Mouse (Mus musculus) thymus, postnatal 0 days (tissue): ENCODE results near the gene Gm3625. TPM values are rescaled to one million over a fixed set of nuclear protein-coding genes. Genes with fewer than 3 reads are reported as not detected.
"Not testable (repeated sequence)": the region's sequence is repeated elsewhere in the genome, so short reads cannot be mapped to it uniquely, and the experiment has no call there.

Source experiments
- DNase-seq: peaks from one replicate; pipeline ENCODE4 v3.0.0-alpha.2; 2015; ENCODE audit warnings: low spot score
- polyA plus RNA-seq: library from polyadenylated mRNA; unstranded; fragments of >200 nt; fragmentation: Nextera tagmentation; extraction: Ambion mirVana; gene quantifications from 2 replicates; pipeline ENCODE4 v1.2.1, GENCODE M21; 2015

The Gm3625 gene
- polyA plus RNA-seq, 1 experiment from 2014 or later, result not detected

- no peak for DNase-seq
Measured at GRCm38 (mm10) chr12:4556891-4557290, 35.8 kb downstream of the Gm3625 start.

GRCm38 (mm10) chr12:4555451-4555850 lies 37.3 kb downstream of the Gm3625 start:
- no peak for DNase-seq

GRCm38 (mm10) chr12:4553704-4554103 lies 39.0 kb downstream of the Gm3625 start:
- DNase-seq, result not testable (repeated sequence)

GRCm38 (mm10) chr12:4548053-4549013 lies 44.4 kb downstream of the Gm3625 start:
- DNase-seq, result peak; percentile 84

GRCm38 (mm10) chr12:4547557-4547956 lies 45.2 kb downstream of the Gm3625 start:
- DNase-seq, result no peak

GRCm38 (mm10) chr12:4546491-4546890 lies 46.2 kb downstream of the Gm3625 start:
- no peak for DNase-seq

GRCm38 (mm10) chr12:4545425-4545824 lies 47.3 kb downstream of the Gm3625 start:
- no peak for DNase-seq

GRCm38 (mm10) chr12:4544400-4544919 lies 48.3 kb downstream of the Gm3625 start:
- DNase-seq, result no peak

Other genes starting within 250 kb of the Gm3625 start
- 5.9 and 7.6 TPM in 2 replicates for gene Ncoa1, start 115.7 kb downstream of the Gm3625 start, polyA plus RNA-seq
- 47.9 and 53.0 TPM in 2 replicates for gene Itsn2, start 289 bp downstream of the Gm3625 start, polyA plus RNA-seq
- 0.12 and 0.20 TPM in 2 replicates for gene Fam228a, start 145.5 kb upstream of the Gm3625 start, polyA plus RNA-seq
- gene Pfn4, start 176.1 kb upstream of the Gm3625 start, polyA plus RNA-seq, result 2.0 and 2.2 TPM in 2 replicates
- gene Fam228b, start 176.3 kb upstream of the Gm3625 start, polyA plus RNA-seq, result 2.4 and 3.6 TPM in 2 replicates
- 572 and 588 TPM in 2 replicates for gene Sf3b6, start 224.6 kb upstream of the Gm3625 start, polyA plus RNA-seq
- gene Fkbp1b, start 248.7 kb upstream of the Gm3625 start, polyA plus RNA-seq, result 1.6 and 3.1 TPM in 2 replicates